Mouse (Mus musculus) kidney, postnatal 25 days (tissue): ENCODE measurements around the gene Kif1bp.
"Not testable (repeated sequence)": the region's sequence is repeated elsewhere in the genome, so short reads cannot be mapped to it uniquely, and the experiment has no call there.

ENCODE experiments used
- DNase-seq, 2 experiments: peaks; one replicate each; pipeline ENCODE4 v3.0.0; 2021; ENCODE audit warnings: mixed read lengths in 2 of 2

Kif1bp gene

GRCm38 (mm10) chr10:62578338-62579100, at the start of gene Kif1bp:
Gene Kif1bp (minus strand): TSS chr10:62578457.
- DNase-seq, result peak; percentile 98 to 100

GRCm38 (mm10) chr10:62604161-62604560, 25.9 kb upstream of the Kif1bp start:
- DNase-seq, result no peak

- no peak for DNase-seq
Measured at GRCm38 (mm10) chr10:62603233-62604030, 25.2 kb upstream of the Kif1bp start.

GRCm38 (mm10) chr10:62602177-62603040, 24.2 kb upstream of the Kif1bp start, which contains the start of gene Ddx21:
Gene Ddx21 (minus strand): TSS chr10:62602281.
- peak; percentile 90 to 93 for DNase-seq

GRCm38 (mm10) chr10:62601833-62602176, 23.5 kb upstream of the Kif1bp start:
- DNase-seq, result no peak

- no peak for DNase-seq
Measured at GRCm38 (mm10) chr10:62601053-62601791, 23.0 kb upstream of the Kif1bp start.

- DNase-seq, result no peak
Measured at GRCm38 (mm10) chr10:62600056-62600455, 21.8 kb upstream of the Kif1bp start.

- DNase-seq, result not testable (repeated sequence)
Measured at GRCm38 (mm10) chr10:62599311-62599710, 21.1 kb upstream of the Kif1bp start.

GRCm38 (mm10) chr10:62592496-62592895, 14.2 kb upstream of the Kif1bp start:
- no peak for DNase-seq

GRCm38 (mm10) chr10:62590200-62590599, 11.9 kb upstream of the Kif1bp start:
- peak; percentile 86 to 97 for DNase-seq

GRCm38 (mm10) chr10:62588616-62589015, 10.4 kb upstream of the Kif1bp start:
- peak in 1 of 2 experiments; percentile 57 for DNase-seq

GRCm38 (mm10) chr10:62583245-62583644, 5.0 kb upstream of the Kif1bp start:
- DNase-seq, result no peak

GRCm38 (mm10) chr10:62582701-62583100, 4.4 kb upstream of the Kif1bp start:
- no peak for DNase-seq

- no peak for DNase-seq
Measured at GRCm38 (mm10) chr10:62582263-62582662, 4.0 kb upstream of the Kif1bp start.

GRCm38 (mm10) chr10:62579129-62579528, 872 bp upstream of the Kif1bp start:
- DNase-seq, result not testable (repeated sequence)

GRCm38 (mm10) chr10:62577673-62578337, 452 bp downstream of the Kif1bp start:
- DNase-seq, result no peak

- DNase-seq, result no peak
Measured at GRCm38 (mm10) chr10:62575001-62575400, 3.3 kb downstream of the Kif1bp start.

- peak in 1 of 2 experiments; percentile 14 for DNase-seq
Measured at GRCm38 (mm10) chr10:62570126-62570871, 8.0 kb downstream of the Kif1bp start.

- no peak for DNase-seq
Measured at GRCm38 (mm10) chr10:62568861-62569260, 9.4 kb downstream of the Kif1bp start.

- peak in 1 of 2 experiments; percentile 14 for DNase-seq
Measured at GRCm38 (mm10) chr10:62557736-62558135, 20.5 kb downstream of the Kif1bp start.

GRCm38 (mm10) chr10:62556558-62556901, 21.7 kb downstream of the Kif1bp start:
- no peak for DNase-seq
